Mouse (Mus musculus) CD4-positive, CD25-positive, alpha-beta regulatory T cell, adult 4 months (primary cell): ENCODE data around the gene Gm45716. TPM values are rescaled to one million over a fixed set of nuclear protein-coding genes. Genes with fewer than 3 reads are reported as not detected.
"Not testable (repeated sequence)": the region's sequence is repeated elsewhere in the genome, so short reads cannot be mapped to it uniquely, and the experiment has no call there.

Source experiments
- ATAC-seq: one replicate; pipeline ENCODE4 v1.8.0; 2017
- polyA plus RNA-seq, 2 experiments: library from polyadenylated mRNA; unstranded; fragments of 100-300 nt; shearing (Covaris generic); gene quantifications; one replicate each; pipeline ENCODE4 v1.2.1; 2017

Gm45716 gene
- polyA plus RNA-seq, 2 experiments from 2014 or later = 3.1 to 4.9 TPM

DNA sequence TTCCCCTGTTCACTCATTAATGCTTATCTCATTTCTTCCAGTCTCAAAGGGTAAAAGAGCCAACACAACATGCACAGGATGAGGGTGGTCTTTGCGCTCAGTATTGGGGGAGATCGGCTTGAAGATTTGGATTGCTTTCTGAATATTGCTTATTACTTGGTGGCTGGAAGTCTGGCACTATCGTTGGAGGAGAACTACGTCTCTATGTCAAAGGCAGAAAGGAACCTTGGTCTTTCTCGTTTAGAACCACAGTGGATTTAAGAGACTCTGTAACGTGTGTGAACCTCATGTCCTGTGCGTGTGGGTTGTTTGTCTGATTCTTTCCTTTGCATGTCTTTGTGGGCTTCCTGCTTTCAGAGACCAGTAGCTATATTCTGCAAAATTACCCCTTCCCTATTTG, 63.2 kb downstream of the Gm45716 start:
- no peak for ATAC-seq

GRCm38 (mm10) chr11:90251923-90252322, 64.4 kb downstream of the Gm45716 start:
- ATAC-seq = no peak

DNA sequence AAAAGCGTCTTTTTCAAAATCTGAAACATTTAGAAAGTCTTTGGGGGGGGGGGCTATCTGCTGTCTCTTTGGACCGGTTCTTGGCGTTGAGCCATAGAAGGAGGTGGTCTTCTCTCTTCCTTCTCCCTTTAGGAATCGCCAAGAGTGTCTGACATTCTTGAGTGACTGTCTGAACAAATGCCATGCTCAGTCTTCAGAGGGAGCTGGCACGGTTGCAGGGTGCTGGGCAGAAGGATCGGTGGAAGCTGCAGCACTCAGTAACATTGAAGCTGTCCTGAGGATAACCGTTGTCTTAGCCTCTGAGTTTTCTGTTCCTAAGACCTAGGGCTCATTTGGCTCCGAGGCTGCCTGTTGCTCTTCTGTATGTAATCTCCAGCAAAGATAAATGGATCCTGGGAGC, 64.9 kb downstream of the Gm45716 start:
- no peak for ATAC-seq

DNA sequence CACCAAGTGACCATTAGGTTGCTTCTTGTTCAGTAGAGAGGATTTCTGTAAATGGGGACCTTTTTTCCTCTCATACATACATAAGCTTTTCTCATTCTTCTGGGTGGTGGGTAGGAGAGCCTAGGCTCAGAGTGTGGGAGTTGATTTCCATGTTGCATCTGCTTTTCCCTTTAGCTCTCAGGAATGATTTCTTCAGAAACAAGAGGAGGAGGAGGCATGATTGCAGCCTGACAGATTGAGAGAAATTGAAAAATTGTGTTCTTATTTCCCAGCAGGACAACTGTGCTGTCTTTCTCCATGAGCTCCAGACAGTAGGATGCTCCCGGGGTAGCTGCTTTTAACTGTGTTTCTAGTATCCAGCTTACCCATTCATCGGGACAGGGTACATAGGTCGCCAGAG, 67.1 kb downstream of the Gm45716 start:
- no peak for ATAC-seq

DNA sequence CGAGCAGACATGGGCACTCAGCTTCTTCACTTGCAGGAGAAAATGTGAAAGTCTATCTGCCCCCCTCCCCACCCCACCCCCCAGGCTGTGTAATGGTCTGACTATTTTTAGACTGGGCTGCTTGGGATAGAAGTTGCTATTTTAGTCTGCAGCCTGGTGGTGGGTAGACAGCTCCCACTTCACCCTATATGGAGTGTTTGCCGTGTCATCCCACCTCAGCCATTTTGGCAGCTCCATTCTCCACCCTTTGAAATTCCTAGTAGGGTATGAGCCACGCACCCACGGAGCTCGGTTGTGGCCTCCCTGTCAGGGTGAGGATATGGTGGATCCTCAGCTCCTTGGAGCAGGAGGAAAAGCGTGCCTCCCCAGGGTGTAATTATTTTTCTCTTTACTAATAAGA, 68.2 kb downstream of the Gm45716 start:
- ATAC-seq = no peak

DNA sequence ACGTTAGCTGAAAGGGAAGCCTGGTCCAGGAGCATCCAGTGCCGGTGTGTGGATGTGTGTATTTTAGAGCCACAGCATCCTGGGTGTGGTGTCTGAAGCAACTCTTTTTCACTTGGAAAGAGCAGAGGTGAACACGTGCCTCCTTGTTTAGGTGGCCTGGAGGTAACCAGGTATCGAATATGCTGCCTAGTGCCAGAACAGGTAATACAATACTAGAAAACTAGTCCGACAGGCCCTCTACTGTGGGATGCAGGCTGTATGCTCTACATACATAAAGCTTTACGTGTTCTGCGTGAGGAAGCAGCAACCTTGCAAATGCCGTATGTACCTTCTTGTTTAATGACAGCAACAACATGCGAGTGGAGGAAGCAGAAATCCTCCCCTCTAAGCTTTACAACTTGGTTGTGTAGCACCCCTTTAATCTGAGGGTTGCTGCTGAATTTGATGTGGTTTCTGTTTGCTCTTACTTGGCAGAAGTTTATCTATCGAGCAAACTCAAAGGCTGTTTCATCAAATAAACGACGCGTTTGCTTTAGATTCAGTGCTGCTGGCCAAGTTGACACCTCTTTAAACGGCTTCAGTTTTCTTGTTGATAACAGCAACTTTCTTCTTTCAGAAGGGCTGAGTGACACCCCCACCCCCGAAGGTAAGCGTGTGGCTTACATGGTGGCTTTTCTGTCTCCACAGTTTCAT, 69.5 kb downstream of the Gm45716 start:
- peak; percentile 58 for ATAC-seq

- ATAC-seq = no peak
Measured at GRCm38 (mm10) chr11:90258321-90258927, 70.9 kb downstream of the Gm45716 start.

DNA sequence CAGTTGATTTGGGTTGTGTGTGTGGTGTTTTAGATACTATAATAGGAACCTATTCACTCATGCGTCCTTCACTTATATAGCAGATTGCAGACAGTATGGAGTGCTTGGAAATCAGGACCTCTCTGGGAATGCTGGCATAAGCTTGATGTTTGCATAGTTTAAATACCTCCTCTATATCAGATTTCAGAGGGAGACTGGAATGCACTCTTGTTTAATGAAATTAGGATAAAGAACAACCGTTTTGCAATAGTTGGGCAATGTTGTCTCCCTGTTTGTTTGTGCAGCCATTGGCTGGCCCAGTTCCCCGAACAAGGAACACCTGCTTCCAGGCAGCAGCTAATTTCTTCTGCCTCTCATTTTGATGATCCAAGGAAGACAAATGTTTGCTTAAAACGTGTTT, 71.6 kb downstream of the Gm45716 start:
- ATAC-seq = no peak

DNA sequence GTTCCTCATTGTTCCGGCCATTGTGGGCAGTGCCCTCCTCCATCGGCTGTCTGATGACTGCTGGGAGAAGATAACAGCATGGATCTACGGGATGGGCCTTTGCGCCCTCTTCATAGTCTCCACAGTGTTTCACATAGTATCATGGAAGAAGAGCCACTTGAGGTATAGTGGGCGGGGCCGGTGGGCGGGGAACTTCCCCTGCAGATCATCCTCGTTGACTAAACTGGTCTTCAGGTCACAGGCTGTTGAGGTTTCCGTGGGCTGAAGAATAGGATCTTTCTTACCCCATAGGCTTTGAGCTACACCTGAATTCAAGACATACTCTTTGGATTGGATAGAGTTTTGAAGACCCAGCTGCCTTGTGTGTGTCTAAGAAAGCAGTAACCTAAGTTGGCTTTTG, 72.3 kb downstream of the Gm45716 start:
- ATAC-seq = peak; percentile 10

DNA sequence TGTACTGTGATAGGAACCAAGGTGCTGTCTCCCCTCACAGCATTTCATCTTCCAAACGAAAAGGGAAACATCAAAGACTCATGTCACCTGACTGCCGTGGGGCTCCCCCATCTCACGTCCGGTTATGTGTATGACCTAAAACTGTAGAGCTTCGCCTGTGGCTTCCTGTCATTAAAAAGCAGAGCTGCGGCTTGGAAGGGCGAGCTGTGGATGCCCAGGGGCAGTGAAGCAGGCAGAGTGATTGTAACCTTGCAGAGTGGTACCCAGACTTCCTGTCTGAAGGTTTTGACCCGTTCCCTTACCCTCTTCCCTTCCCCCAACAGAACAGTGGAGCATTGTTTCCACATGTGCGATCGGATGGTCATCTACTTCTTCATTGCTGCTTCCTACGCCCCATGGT, 76.7 kb downstream of the Gm45716 start:
- ATAC-seq = peak; percentile 96

DNA sequence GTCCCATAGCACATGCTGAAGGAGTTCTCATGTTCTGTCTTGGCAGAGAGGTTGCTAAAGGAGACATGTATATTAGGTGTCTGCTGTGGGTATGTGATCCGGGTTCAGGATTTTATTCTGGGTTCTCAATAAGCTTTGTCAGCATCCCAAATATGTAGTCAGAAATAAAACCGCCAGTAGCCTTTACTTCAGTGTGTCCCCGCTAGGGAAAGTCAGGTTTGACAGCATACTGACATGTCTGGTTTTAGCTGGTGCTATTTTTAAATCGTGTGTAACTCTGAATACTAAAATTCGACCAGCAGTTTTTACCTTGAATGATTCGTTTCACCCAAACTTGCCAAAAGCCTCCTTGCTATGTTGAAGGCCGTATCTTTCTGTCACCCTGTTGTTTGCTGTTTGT, 78.1 kb downstream of the Gm45716 start:
- ATAC-seq = no peak

GRCm38 (mm10) chr11:90268934-90269333, 81.5 kb downstream of the Gm45716 start:
- ATAC-seq = no peak

DNA sequence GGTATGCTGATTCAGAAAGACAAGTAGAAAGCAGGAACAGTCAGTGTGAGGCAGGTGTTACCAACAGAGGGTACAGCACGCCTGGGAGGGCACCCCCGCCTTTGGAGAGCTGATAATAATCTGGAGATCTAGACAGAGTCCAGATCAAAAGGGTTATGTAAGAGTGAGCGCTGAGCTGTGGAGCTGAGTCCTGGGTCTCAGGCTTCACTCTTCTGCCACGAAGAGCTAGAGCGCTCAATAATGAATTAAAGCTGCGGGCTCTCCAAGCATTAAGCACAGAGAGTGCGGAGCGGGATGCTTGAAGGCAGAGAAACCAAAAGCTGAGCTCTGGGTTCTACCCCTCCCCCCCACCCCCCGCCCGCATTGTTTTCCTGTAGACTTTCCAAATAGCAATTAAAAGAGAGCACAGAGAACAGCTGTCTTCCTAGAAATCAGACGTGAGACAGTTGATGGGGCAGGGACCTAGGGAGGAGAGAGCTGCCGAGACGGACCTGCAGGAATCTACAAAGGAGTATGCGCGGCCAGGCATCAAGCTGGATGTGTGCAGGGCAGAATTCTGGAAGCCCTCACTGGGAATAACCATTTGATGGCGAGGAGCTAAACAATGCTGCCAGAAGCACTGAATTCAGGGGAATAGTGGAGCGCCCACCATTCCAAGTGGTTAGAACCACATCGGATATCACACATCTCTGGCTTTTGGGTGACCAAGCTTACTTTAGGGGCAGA, 82.1 kb downstream of the Gm45716 start:
- no peak for ATAC-seq

DNA sequence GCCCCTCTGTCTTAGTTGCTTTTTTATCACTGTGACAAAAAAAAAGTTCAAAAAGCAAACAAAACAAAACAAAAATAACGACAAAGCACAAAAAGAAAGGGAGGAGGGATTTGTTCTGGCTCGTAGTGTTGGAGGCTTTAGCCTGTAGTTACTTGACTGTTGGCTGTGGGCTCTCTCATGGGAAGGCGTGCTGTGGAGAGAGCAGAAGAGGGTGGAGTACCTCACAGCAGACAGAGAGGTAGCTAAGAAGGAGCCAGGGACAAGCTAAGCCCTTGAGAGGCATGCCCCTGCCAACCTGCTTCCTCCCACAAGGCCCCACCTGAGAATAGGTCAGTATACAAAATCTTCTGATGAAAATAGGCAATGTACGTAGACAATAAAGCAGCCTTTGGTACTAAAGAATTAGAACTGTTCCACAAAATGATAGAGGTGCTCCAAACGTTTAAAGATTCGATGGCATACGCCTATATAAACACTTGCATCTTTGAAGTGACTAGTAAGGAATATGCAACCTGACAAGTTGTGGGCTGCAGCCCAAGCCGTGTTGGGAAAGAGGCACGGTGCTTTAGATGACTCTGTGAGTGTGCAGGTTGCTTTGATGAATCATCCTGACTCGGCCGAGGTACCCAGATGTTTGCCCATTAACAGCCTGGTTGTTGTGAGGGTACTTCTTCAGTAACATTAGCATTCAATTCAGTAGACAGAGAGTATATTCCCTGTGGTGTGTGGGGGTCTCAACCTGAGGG, 82.8 kb downstream of the Gm45716 start:
- ATAC-seq = no peak

- no peak for ATAC-seq
Measured at GRCm38 (mm10) chr11:90274187-90274586, 86.7 kb downstream of the Gm45716 start.

- ATAC-seq = no peak
Measured at GRCm38 (mm10) chr11:90275663-90276062, 88.2 kb downstream of the Gm45716 start.

GRCm38 (mm10) chr11:90276150-90276549, 88.7 kb downstream of the Gm45716 start:
- ATAC-seq = no peak

- no peak for ATAC-seq
Measured at GRCm38 (mm10) chr11:90276561-90276960, 89.1 kb downstream of the Gm45716 start.

- no peak for ATAC-seq
Measured at GRCm38 (mm10) chr11:90280069-90280468, 92.6 kb downstream of the Gm45716 start.

GRCm38 (mm10) chr11:90281943-90282342, 94.5 kb downstream of the Gm45716 start:
- ATAC-seq = not testable (repeated sequence)

DNA sequence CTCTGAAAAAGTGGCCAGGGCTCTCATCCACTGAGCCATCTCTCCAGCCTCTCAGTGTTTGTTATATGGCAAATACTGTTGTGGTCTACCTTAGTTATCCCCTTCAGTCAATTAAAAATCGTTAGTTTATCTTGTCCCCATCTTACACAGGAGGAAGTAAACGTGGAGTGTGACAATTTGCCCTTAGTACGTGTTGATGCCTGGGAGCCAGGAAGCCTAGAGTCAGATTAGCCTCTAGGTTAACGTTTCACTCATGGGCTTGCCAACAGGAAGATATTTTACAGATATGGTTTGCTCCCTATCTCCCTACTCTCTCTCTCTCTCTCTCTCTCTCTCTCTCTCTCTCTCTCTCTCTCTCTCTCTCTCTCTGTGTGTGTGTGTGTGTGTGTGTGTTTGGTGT, 95.7 kb downstream of the Gm45716 start:
- ATAC-seq = no peak

DNA sequence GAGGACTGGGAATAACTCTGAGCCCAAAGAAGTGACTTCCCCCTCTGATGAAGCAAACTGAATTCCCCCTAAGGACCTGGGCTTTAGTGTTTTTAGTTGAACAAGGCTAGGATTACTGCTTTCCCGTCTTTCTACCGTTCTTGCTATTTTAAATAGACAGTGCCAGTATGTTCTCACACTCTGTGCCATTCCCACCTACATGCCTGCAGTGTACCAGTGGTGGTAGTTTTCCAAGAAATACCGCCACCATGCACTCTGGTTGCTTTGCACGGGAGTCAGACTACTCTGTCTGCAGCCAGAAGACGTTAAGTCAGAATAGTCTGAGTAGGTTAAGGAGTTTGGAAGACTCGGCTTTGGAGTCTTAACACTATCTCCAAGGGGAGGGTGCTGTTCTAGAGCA, 96.1 kb downstream of the Gm45716 start:
- no peak for ATAC-seq

GRCm38 (mm10) chr11:90284079-90284478, 96.6 kb downstream of the Gm45716 start:
- ATAC-seq = no peak
